Comparison of ENCODE assay signal across 22 mouse cellular contexts in the genomic region with DNA sequence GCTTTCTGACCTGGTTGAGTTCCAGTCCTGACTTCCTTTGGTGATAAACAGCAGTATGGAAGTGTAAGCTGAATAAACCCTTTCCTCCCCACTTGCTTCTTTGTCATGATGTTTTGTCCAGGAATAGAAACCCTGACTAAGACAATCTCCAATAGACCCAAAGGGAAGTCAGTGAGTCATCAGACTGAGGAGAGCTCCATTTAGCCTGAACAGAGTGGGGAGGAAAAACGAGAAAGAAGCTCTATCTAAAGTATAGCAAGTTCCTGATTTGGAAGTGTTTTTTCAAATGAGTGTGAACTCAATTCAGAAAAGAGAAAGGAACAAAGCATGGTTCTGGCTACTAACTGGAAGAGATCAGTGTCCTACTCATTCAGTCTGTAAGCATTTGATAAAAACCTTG. TPM values are rescaled to one million over a fixed set of nuclear protein-coding genes. Genes with fewer than 3 reads are reported as not detected.
DNase-seq lines count a peak whose midpoint lies in the region; ATAC-seq and TF ChIP-seq lines count a peak whose summit lies in the region.
"Not testable (repeated sequence)": the region's sequence is repeated elsewhere in the genome, so short reads cannot be mapped to it uniquely, and the experiment has no call there.
"Had no signal": no experiment of that assay in that cellular context is flagged by ENCODE, and none has a peak within 500 bp of the region (broad histone marks: within the 10 kb centered on the region; RNA-seq: fewer than 3 reads in every experiment).

No protein-coding gene starts in this region.

- peak; percentile 27 for DNase-seq in liver, adult 2 months (ENCODE audit: extremely low read depth, low read depth, low spot score)
- DNase-seq in right cerebral cortex, adult 18-20 months, result peak; percentile 5

- not testable (repeated sequence) for H3K9ac ChIP-seq in liver, adult 2 months (ENCODE audit: low read depth, low read length)

- H3K27me3 ChIP-seq in liver, adult 2 months (ENCODE audit: control insufficient read depth, insufficient read depth, low read length), result not testable (repeated sequence)

- WGBS in liver, adult 2 months, result 38% methylated on average over 1 of the region's 1 CpGs

- H3K4me1 ChIP-seq in bone marrow macrophage, adult 2 months (ENCODE audit: control insufficient read depth, insufficient read depth, low read length), result peaks cover 28% of the 10 kb centered on the region
- H3K4me1 ChIP-seq in liver, adult 2 months (ENCODE audit: control insufficient read depth, insufficient read depth, low read length), result not testable (repeated sequence)

- not testable (repeated sequence) for H3K36me3 ChIP-seq in liver, adult 2 months (ENCODE audit: control insufficient read depth, insufficient read depth, low read length)

- not testable (repeated sequence) for TF ChIP-seq CTCF in bone marrow macrophage, adult 2 months (IDR thresholded peaks at IDR 0.05; ENCODE audit: low read depth, low read length); liver, adult 2 months (IDR thresholded peaks at IDR 0.05; ENCODE audit: low read depth, low read length)

- H3K27ac ChIP-seq in bone marrow macrophage, adult 2 months (ENCODE audit: insufficient read depth, low read depth, low read length), result peak overlapping the region; percentile 100
- not testable (repeated sequence) for H3K27ac ChIP-seq in liver, adult 2 months (replicated peaks; ENCODE audit: insufficient read depth, low read depth, low read length)

- not testable (repeated sequence) for TF ChIP-seq POLR2A in bone marrow macrophage, adult 2 months (IDR thresholded peaks at IDR 0.05; ENCODE audit: borderline replicate concordance, low read depth, low read length); liver, adult 2 months (IDR thresholded peaks at IDR 0.05; ENCODE audit: extremely low read depth, insufficient read depth, low read length)

- not testable (repeated sequence) for H3K79me2 ChIP-seq in liver, adult 2 months (ENCODE audit: control insufficient read depth, insufficient read depth, low read length)

- not testable (repeated sequence) for H3K4me3 ChIP-seq in bone marrow macrophage, adult 2 months (ENCODE audit: insufficient read depth, low read length); liver, adult 2 months (ENCODE audit: insufficient read depth, low read depth, low read length)

- ATAC-seq in frontal cortex, adult (ENCODE audit: low TSS enrichment), result peak; percentile 100

RNA-seq across cellular contexts. Expression of a gene that starts 30.6 kb away (rescaled TPM):
- polyA plus RNA-seq in bone marrow macrophage, adult 2 months (2012; ENCODE audit: insufficient read depth, insufficient read length, missing spikeins), result 4.6 and 5.8 TPM in 2 replicates
- not detected in 2 replicates for total RNA-seq in liver, adult 2 months (2014; rRNA removed)
- polyA plus RNA-seq in liver, adult 2 months (2012; rRNA removed), result not detected in 2 replicates
- total RNA-seq: adrenal gland, postnatal 14 days; adrenal gland, postnatal 36 days; ES-E14; MEL had no signal
- polyA plus RNA-seq: activated CD4-positive, CD25-positive, alpha-beta regulatory T cell, adult 4 months; C2C12; embryonic facial prominence, embryonic 10.5 days; embryonic facial prominence, embryonic 12.5 days; embryonic facial prominence, embryonic 14.5 days; forebrain, embryonic 11.5 days; forebrain, embryonic 13.5 days; forebrain, embryonic 15.5 days; forebrain, postnatal 0 days had no signal

RNA-seq across cellular contexts. Expression of a gene that starts 30.8 kb away (rescaled TPM):
- polyA plus RNA-seq in bone marrow macrophage, adult 2 months (2012; ENCODE audit: insufficient read depth, insufficient read length, missing spikeins), result not detected in 2 replicates
- total RNA-seq in liver, adult 2 months (2014; rRNA removed), result not detected in 2 replicates
- not detected in 2 replicates for polyA plus RNA-seq in liver, adult 2 months (2012; rRNA removed)
- total RNA-seq: adrenal gland, adult 18-20 months; adrenal gland, adult 8-10 months; adrenal gland, postnatal 14 days; adrenal gland, postnatal 36 days; ES-E14; forebrain, postnatal 0 days; MEL had no signal
- polyA plus RNA-seq: activated CD4-positive, CD25-positive, alpha-beta regulatory T cell, adult 4 months; C2C12; cerebellum, adult 2 months; cortical plate, adult 2 months; embryonic facial prominence, embryonic 10.5 days; embryonic facial prominence, embryonic 12.5 days; embryonic facial prominence, embryonic 14.5 days; forebrain, embryonic 11.5 days; forebrain, embryonic 13.5 days; forebrain, embryonic 15.5 days; forebrain, postnatal 0 days; frontal cortex, adult 2 months had no signal

RNA-seq across cellular contexts. Expression of a gene that starts 39.0 kb away (rescaled TPM):
- polyA plus RNA-seq in bone marrow macrophage, adult 2 months (2012; ENCODE audit: insufficient read depth, insufficient read length, missing spikeins), result not detected in 2 replicates
- total RNA-seq in liver, adult 2 months (2014; rRNA removed), result not detected in 2 replicates
- polyA plus RNA-seq in liver, adult 2 months (2012; rRNA removed), result not detected in 2 replicates
- total RNA-seq: adrenal gland, adult 18-20 months; adrenal gland, adult 8-10 months; adrenal gland, postnatal 14 days; adrenal gland, postnatal 36 days; ES-E14; forebrain, postnatal 0 days; MEL had no signal
- polyA plus RNA-seq: activated CD4-positive, CD25-positive, alpha-beta regulatory T cell, adult 4 months; C2C12; cerebellum, adult 2 months; cortical plate, adult 2 months; embryonic facial prominence, embryonic 10.5 days; embryonic facial prominence, embryonic 12.5 days; embryonic facial prominence, embryonic 14.5 days; forebrain, embryonic 11.5 days; forebrain, embryonic 13.5 days; forebrain, embryonic 15.5 days; forebrain, postnatal 0 days; frontal cortex, adult 2 months had no signal

RNA-seq across cellular contexts. Expression of a gene that starts 46.1 kb away (rescaled TPM):
- 0.75 and 1.3 TPM in 2 replicates for polyA plus RNA-seq in bone marrow macrophage, adult 2 months (2012; ENCODE audit: insufficient read depth, insufficient read length, missing spikeins)
- not detected in 2 replicates for total RNA-seq in liver, adult 2 months (2014; rRNA removed)
- polyA plus RNA-seq in liver, adult 2 months (2012; rRNA removed), result not detected in 2 replicates
- total RNA-seq: adrenal gland, adult 18-20 months; adrenal gland, postnatal 14 days; adrenal gland, postnatal 36 days; ES-E14; forebrain, postnatal 0 days; MEL had no signal
- polyA plus RNA-seq: activated CD4-positive, CD25-positive, alpha-beta regulatory T cell, adult 4 months; C2C12; cerebellum, adult 2 months; embryonic facial prominence, embryonic 10.5 days; embryonic facial prominence, embryonic 12.5 days; embryonic facial prominence, embryonic 14.5 days; forebrain, embryonic 11.5 days; forebrain, embryonic 13.5 days; forebrain, embryonic 15.5 days; forebrain, postnatal 0 days had no signal

RNA-seq across cellular contexts. Expression of a gene that starts 54.1 kb away (rescaled TPM):
- polyA plus RNA-seq in bone marrow macrophage, adult 2 months (2012; ENCODE audit: insufficient read depth, insufficient read length, missing spikeins), result not detected in 2 replicates
- not detected in 2 replicates for total RNA-seq in liver, adult 2 months (2014; rRNA removed)
- polyA plus RNA-seq in liver, adult 2 months (2012; rRNA removed), result not detected in 2 replicates
- total RNA-seq: adrenal gland, adult 18-20 months; adrenal gland, adult 8-10 months; adrenal gland, postnatal 14 days; adrenal gland, postnatal 36 days; ES-E14; forebrain, postnatal 0 days; MEL had no signal
- polyA plus RNA-seq: activated CD4-positive, CD25-positive, alpha-beta regulatory T cell, adult 4 months; C2C12; cerebellum, adult 2 months; cortical plate, adult 2 months; embryonic facial prominence, embryonic 10.5 days; embryonic facial prominence, embryonic 12.5 days; embryonic facial prominence, embryonic 14.5 days; forebrain, embryonic 11.5 days; forebrain, embryonic 13.5 days; forebrain, embryonic 15.5 days; forebrain, postnatal 0 days; frontal cortex, adult 2 months had no signal
